Mouse (Mus musculus): ENCODE data around the gene Prr7.

Gene Prr7

GRCm38 (mm10) chr13:55476256-55476655 lies 12.2 kb downstream of the Prr7 start:
- DNase-seq (ENCODE audit: low spot score) = no peak

- no peak for DNase-seq (ENCODE audit: low spot score)
Measured at GRCm38 (mm10) chr13:55477492-55477891, 13.4 kb downstream of the Prr7 start.

- no peak for DNase-seq (ENCODE audit: low spot score)
Measured at GRCm38 (mm10) chr13:55478036-55478435, 14.0 kb downstream of the Prr7 start.

- DNase-seq (ENCODE audit: low spot score) = no peak
Measured at GRCm38 (mm10) chr13:55479008-55479407, 14.9 kb downstream of the Prr7 start.

- no peak for DNase-seq (ENCODE audit: low spot score)
Measured at GRCm38 (mm10) chr13:55479929-55480328, 15.9 kb downstream of the Prr7 start.

- DNase-seq (ENCODE audit: low spot score) = peak; percentile 43
Measured at GRCm38 (mm10) chr13:55482542-55482941, 18.5 kb downstream of the Prr7 start.

GRCm38 (mm10) chr13:55483071-55483470 lies 19.0 kb downstream of the Prr7 start:
- no peak for DNase-seq (ENCODE audit: low spot score)

GRCm38 (mm10) chr13:55483593-55483992 lies 19.5 kb downstream of the Prr7 start:
- no peak for DNase-seq (ENCODE audit: low spot score)

- no peak for DNase-seq (ENCODE audit: low spot score)
Measured at GRCm38 (mm10) chr13:55484520-55485088, 20.5 kb downstream of the Prr7 start.

GRCm38 (mm10) chr13:55486029-55486794 lies 22.1 kb downstream of the Prr7 start:
- DNase-seq (ENCODE audit: low spot score) = no peak

GRCm38 (mm10) chr13:55486916-55487577 lies 23.0 kb downstream of the Prr7 start:
- no peak for DNase-seq (ENCODE audit: low spot score)

- DNase-seq (ENCODE audit: low spot score) = peak; percentile 35
Measured at GRCm38 (mm10) chr13:55487578-55488498, 23.8 kb downstream of the Prr7 start, which contains the start of gene Dbn1. Gene Dbn1 (minus strand): TSS chr13:55488111.

GRCm38 (mm10) chr13:55494257-55494656 lies 30.2 kb downstream of the Prr7 start:
- no peak for DNase-seq (ENCODE audit: low spot score)

- DNase-seq (ENCODE audit: low spot score) = no peak
Measured at GRCm38 (mm10) chr13:55494883-55495621, 31.0 kb downstream of the Prr7 start.

- no peak for DNase-seq (ENCODE audit: low spot score)
Measured at GRCm38 (mm10) chr13:55495702-55496101, 31.6 kb downstream of the Prr7 start.

- no peak for DNase-seq (ENCODE audit: low spot score)
Measured at GRCm38 (mm10) chr13:55496661-55497060, 32.6 kb downstream of the Prr7 start.

- DNase-seq (ENCODE audit: low spot score) = no peak
Measured at GRCm38 (mm10) chr13:55498906-55499305, 34.8 kb downstream of the Prr7 start.

GRCm38 (mm10) chr13:55500575-55500974 lies 36.5 kb downstream of the Prr7 start:
- no peak for DNase-seq (ENCODE audit: low spot score)

GRCm38 (mm10) chr13:55502405-55502804 lies 38.3 kb downstream of the Prr7 start:
- DNase-seq (ENCODE audit: low spot score) = no peak

- DNase-seq (ENCODE audit: low spot score) = no peak
Measured at GRCm38 (mm10) chr13:55504390-55504789, 40.3 kb downstream of the Prr7 start.

GRCm38 (mm10) chr13:55505810-55506209 lies 41.7 kb downstream of the Prr7 start:
- DNase-seq (ENCODE audit: low spot score) = no peak

All from urinary bladder, postnatal 14 days (tissue).